Mouse (Mus musculus): ENCODE measurements around the gene Olfr305. TPM values are rescaled to one million over a fixed set of nuclear protein-coding genes. Genes with fewer than 3 reads are reported as not detected.
"Not testable (repeated sequence)": the region's sequence is repeated elsewhere in the genome, so short reads cannot be mapped to it uniquely, and the experiment has no call there.

The Olfr305 gene
- polyA plus RNA-seq (2011; ENCODE audit: insufficient read depth, insufficient read length, low read depth, missing spikeins) = not detected in 2 replicates

- no peak within 1 kb of the TSS for H3K4me3 ChIP-seq (ENCODE audit: low read depth, low read length)
- no peaks in the 10 kb centered on the region for H3K27me3 ChIP-seq (ENCODE audit: control insufficient read depth, insufficient read depth, low read length, poor library complexity, severe bottlenecking)
- no peaks in the 10 kb centered on the region for H3K9me3 ChIP-seq (replicated peaks; ENCODE audit: control insufficient read depth, insufficient read depth, low read length, poor library complexity, severe bottlenecking)
- H3K27ac ChIP-seq (ENCODE audit: insufficient read depth, low read length) = no peak within 1 kb of the TSS
- TF ChIP-seq CTCF (IDR thresholded peaks at IDR 0.05; ENCODE audit: low read depth, low read length) (no peak), EP300 (IDR thresholded peaks at IDR 0.05; ENCODE audit: insufficient read depth, low read depth, low read length) (no peak), POLR2A (IDR thresholded peaks at IDR 0.05; ENCODE audit: insufficient read depth, low read length) (no peak)
- no peaks in the 10 kb centered on the region for H3K4me1 ChIP-seq (ENCODE audit: control insufficient read depth, insufficient read depth, low read length)
- H3K9ac ChIP-seq (ENCODE audit: low read depth, poor library complexity, severe bottlenecking) = no peak within 1 kb of the TSS
- no peaks in the 10 kb centered on the region for H3K36me3 ChIP-seq (ENCODE audit: control insufficient read depth, insufficient read depth, low read length, poor library complexity, severe bottlenecking)
Measured at GRCm38 (mm10) chr7:86366828-86367227, at the start of gene Olfr305. Gene Olfr305, minus strand, starts transcription at chr7:86366928.

DNA sequence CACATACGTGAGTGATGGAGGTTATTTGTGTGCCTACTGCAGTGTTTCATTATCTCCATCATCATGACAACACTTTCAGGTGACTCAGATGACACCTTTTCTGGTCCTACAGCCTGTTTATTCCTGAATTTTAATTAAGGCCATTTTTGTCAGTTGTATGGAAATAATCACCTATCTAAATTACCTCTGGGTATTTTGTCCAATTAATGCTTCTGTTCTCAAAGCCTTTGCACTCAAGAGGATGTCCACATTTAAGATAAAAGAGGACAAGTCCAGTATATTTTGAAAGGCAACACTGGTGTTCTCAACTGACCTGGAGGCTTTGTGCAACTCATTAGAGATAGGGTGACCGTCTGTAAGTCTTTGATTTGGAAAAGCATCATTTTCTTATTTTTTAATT is 36.8 kb upstream of the Olfr305 start, which contains the start of gene Olfr301:
TSS of gene Olfr301 (plus strand) at position 301 of the 400 bp plus-strand sequence.
- Histone ChIP-seq H3K27me3 (ENCODE audit: control insufficient read depth, insufficient read depth, low read length, poor library complexity, severe bottlenecking) (no peaks in the 10 kb centered on the region), H3K4me1 (ENCODE audit: control insufficient read depth, insufficient read depth, low read length) (no peaks in the 10 kb centered on the region), H3K9me3 (replicated peaks; ENCODE audit: control insufficient read depth, insufficient read depth, low read length, poor library complexity, severe bottlenecking) (no peaks in the 10 kb centered on the region), H3K36me3 (ENCODE audit: control insufficient read depth, insufficient read depth, low read length, poor library complexity, severe bottlenecking) (no peaks in the 10 kb centered on the region), H3K27ac (ENCODE audit: insufficient read depth, low read length) (no peak within 1 kb of the TSS), H3K4me3 (ENCODE audit: low read depth, low read length) (no peak within 1 kb of the TSS), H3K9ac (ENCODE audit: low read depth, poor library complexity, severe bottlenecking) (no peak within 1 kb of the TSS)
- TF ChIP-seq EP300 (IDR thresholded peaks at IDR 0.05; ENCODE audit: insufficient read depth, low read depth, low read length) (no peak), CTCF (IDR thresholded peaks at IDR 0.05; ENCODE audit: low read depth, low read length) (no peak), POLR2A (IDR thresholded peaks at IDR 0.05; ENCODE audit: insufficient read depth, low read length) (no peak)

- no peak for TF ChIP-seq CTCF (IDR thresholded peaks at IDR 0.05; ENCODE audit: low read depth, low read length)
- TF ChIP-seq EP300 (IDR thresholded peaks at IDR 0.05; ENCODE audit: insufficient read depth, low read depth, low read length) = no peak
- no peaks in the 10 kb centered on the region for H3K9me3 ChIP-seq (replicated peaks; ENCODE audit: control insufficient read depth, insufficient read depth, low read length, poor library complexity, severe bottlenecking)
- H3K27ac ChIP-seq (ENCODE audit: insufficient read depth, low read length) = no peak within 1 kb of the TSS
- H3K27me3 ChIP-seq (ENCODE audit: control insufficient read depth, insufficient read depth, low read length, poor library complexity, severe bottlenecking) = no peaks in the 10 kb centered on the region
- H3K4me1 ChIP-seq (ENCODE audit: control insufficient read depth, insufficient read depth, low read length) = no peaks in the 10 kb centered on the region
- no peak within 1 kb of the TSS for H3K4me3 ChIP-seq (ENCODE audit: low read depth, low read length)
- no peaks in the 10 kb centered on the region for H3K36me3 ChIP-seq (ENCODE audit: control insufficient read depth, insufficient read depth, low read length, poor library complexity, severe bottlenecking)
- no peak within 1 kb of the TSS for H3K9ac ChIP-seq (ENCODE audit: low read depth, poor library complexity, severe bottlenecking)
Measured at GRCm38 (mm10) chr7:86397689-86398088, 31.0 kb upstream of the Olfr305 start, which contains the start of gene Olfr303. Gene Olfr303, minus strand, starts transcription at chr7:86397789.

DNA sequence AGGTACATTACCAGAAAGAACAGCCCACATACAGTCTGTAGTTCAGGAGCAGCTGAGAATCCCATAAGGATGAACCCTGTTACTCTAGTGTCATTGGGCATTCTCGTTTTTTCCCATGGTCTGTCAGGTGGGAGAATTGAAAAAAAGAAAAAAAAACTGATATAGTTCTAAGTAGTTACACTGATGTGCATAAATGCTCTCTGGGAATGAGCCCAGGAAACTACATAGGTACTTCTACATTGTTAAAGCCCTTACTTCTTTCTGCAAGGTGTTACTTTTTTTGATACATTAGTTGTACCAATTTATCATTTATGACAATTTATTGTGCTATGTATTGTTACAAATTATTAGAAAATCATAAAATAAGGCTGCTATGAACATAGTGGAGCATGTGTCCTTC is 19.8 kb upstream of the Olfr305 start, which contains the start of gene Olfr304:
TSS of gene Olfr304 (minus strand) at position 101 of the 400 bp plus-strand sequence.
- no peaks in the 10 kb centered on the region for H3K36me3 ChIP-seq (ENCODE audit: control insufficient read depth, insufficient read depth, low read length, poor library complexity, severe bottlenecking)
- H3K27me3 ChIP-seq (ENCODE audit: control insufficient read depth, insufficient read depth, low read length, poor library complexity, severe bottlenecking) = no peaks in the 10 kb centered on the region
- H3K9me3 ChIP-seq (replicated peaks; ENCODE audit: control insufficient read depth, insufficient read depth, low read length, poor library complexity, severe bottlenecking) = no peaks in the 10 kb centered on the region
- H3K4me1 ChIP-seq (ENCODE audit: control insufficient read depth, insufficient read depth, low read length) = no peaks in the 10 kb centered on the region
- no peak within 1 kb of the TSS for H3K27ac ChIP-seq (ENCODE audit: insufficient read depth, low read length)
- TF ChIP-seq POLR2A (IDR thresholded peaks at IDR 0.05; ENCODE audit: insufficient read depth, low read length) (no peak), CTCF (IDR thresholded peaks at IDR 0.05; ENCODE audit: low read depth, low read length) (no peak)
- no peak within 1 kb of the TSS for H3K9ac ChIP-seq (ENCODE audit: low read depth, poor library complexity, severe bottlenecking)
- H3K4me3 ChIP-seq (ENCODE audit: low read depth, low read length) = no peak within 1 kb of the TSS

DNA sequence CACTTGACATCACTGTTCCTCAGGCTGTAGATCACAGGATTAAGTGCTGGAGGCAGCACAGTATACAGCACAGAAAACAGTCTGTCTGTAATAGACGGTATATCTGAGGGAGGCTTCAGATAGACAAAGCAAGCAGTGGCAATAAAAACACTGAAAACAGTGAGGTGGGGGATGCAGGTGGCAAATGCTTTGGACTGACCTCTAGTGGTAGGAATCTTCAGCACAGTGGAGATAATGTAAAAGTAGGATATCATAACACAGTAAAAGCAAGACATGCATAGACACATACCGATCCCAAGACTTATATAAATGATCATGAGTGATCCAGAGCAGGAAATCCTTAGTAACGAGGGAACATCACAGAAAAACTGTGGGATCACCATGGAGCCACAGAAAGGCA is 19.0 kb upstream of the Olfr305 start:
- Histone ChIP-seq H3K9ac (ENCODE audit: low read depth, poor library complexity, severe bottlenecking) (no peak overlapping the region), H3K4me1 (ENCODE audit: control insufficient read depth, insufficient read depth, low read length) (no peaks in the 10 kb centered on the region), H3K27ac (ENCODE audit: insufficient read depth, low read length) (no peak overlapping the region), H3K36me3 (ENCODE audit: control insufficient read depth, insufficient read depth, low read length, poor library complexity, severe bottlenecking) (no peaks in the 10 kb centered on the region), H3K27me3 (ENCODE audit: control insufficient read depth, insufficient read depth, low read length, poor library complexity, severe bottlenecking) (no peaks in the 10 kb centered on the region), H3K4me3 (ENCODE audit: low read depth, low read length) (no peak overlapping the region), H3K9me3 (replicated peaks; ENCODE audit: control insufficient read depth, insufficient read depth, low read length, poor library complexity, severe bottlenecking) (no peaks in the 10 kb centered on the region)
- TF ChIP-seq POLR2A (IDR thresholded peaks at IDR 0.05; ENCODE audit: insufficient read depth, low read length) (no peak), CTCF (IDR thresholded peaks at IDR 0.05; ENCODE audit: low read depth, low read length) (no peak), EP300 (IDR thresholded peaks at IDR 0.05; ENCODE audit: insufficient read depth, low read depth, low read length) (no peak)

DNA sequence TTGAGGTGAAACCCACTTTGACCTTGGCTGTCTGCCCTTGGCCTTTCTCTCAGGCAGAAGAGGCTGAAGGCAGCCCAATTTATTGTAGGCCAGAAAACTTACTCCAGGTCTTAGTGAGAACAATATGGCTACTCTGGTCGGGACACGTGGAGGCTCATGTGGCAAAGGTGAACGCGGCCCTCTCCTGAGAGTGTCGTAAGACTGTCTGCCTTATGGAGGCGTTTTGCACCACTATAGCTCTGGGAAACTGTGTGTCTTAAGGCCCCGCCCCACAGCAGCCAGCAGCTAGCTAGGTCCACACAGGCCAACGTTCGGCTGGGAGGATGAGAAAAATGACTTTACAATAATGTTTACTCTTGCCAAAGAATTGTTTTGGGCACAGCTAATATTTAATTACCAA is 20.4 kb downstream of the Olfr305 start:
- H3K4me3 ChIP-seq (ENCODE audit: low read depth, low read length); H3K36me3 ChIP-seq (ENCODE audit: control insufficient read depth, insufficient read depth, low read length, poor library complexity, severe bottlenecking); H3K9ac ChIP-seq (ENCODE audit: low read depth, poor library complexity, severe bottlenecking); H3K27me3 ChIP-seq (ENCODE audit: control insufficient read depth, insufficient read depth, low read length, poor library complexity, severe bottlenecking); H3K27ac ChIP-seq (ENCODE audit: insufficient read depth, low read length); H3K9me3 ChIP-seq (replicated peaks; ENCODE audit: control insufficient read depth, insufficient read depth, low read length, poor library complexity, severe bottlenecking); H3K4me1 ChIP-seq (ENCODE audit: control insufficient read depth, insufficient read depth, low read length): not testable (repeated sequence)
